Mouse (Mus musculus) thymus, postnatal 36 days (tissue): ENCODE results near the gene Ldlrad3.

Experiments
- DNase-seq, 2 experiments: peaks; one replicate each; pipeline ENCODE4 v3.0.0; 2022; ENCODE audit warnings: mixed read lengths in 2 of 2

The Ldlrad3 gene

GRCm38 (mm10) chr2:101997013-101997412 lies 189.2 kb downstream of the Ldlrad3 start:
- no peak for DNase-seq

- DNase-seq, result peak; percentile 62 to 72
These were observed 193.4 kb downstream of the Ldlrad3 start for GRCm38 (mm10) chr2:101992574-101993310.

GRCm38 (mm10) chr2:101991726-101992125 lies 194.5 kb downstream of the Ldlrad3 start:
- peak; percentile 41 to 51 for DNase-seq

- DNase-seq, result no peak
These were observed 199.7 kb downstream of the Ldlrad3 start for GRCm38 (mm10) chr2:101986344-101987087.

GRCm38 (mm10) chr2:101983853-101984543 lies 202.2 kb downstream of the Ldlrad3 start:
- no peak for DNase-seq

- peak; percentile 64 to 72 for DNase-seq
These were observed 202.9 kb downstream of the Ldlrad3 start for GRCm38 (mm10) chr2:101983082-101983852.

- no peak for DNase-seq
These were observed 204.2 kb downstream of the Ldlrad3 start for GRCm38 (mm10) chr2:101981964-101982498.

GRCm38 (mm10) chr2:101981211-101981610 lies 205.0 kb downstream of the Ldlrad3 start:
- DNase-seq, result peak; percentile 40 to 51

- DNase-seq, result no peak
These were observed 205.7 kb downstream of the Ldlrad3 start for GRCm38 (mm10) chr2:101980456-101980947.

- peak; percentile 59 to 68 for DNase-seq
These were observed 207.4 kb downstream of the Ldlrad3 start for GRCm38 (mm10) chr2:101978534-101979525.

- no peak for DNase-seq
These were observed 209.7 kb downstream of the Ldlrad3 start for GRCm38 (mm10) chr2:101976399-101977064.

- DNase-seq, result no peak
These were observed 212.4 kb downstream of the Ldlrad3 start for GRCm38 (mm10) chr2:101973810-101974209.

- DNase-seq, result no peak
These were observed 218.6 kb downstream of the Ldlrad3 start for GRCm38 (mm10) chr2:101967601-101968000.

GRCm38 (mm10) chr2:101967152-101967551 lies 219.0 kb downstream of the Ldlrad3 start:
- no peak for DNase-seq

GRCm38 (mm10) chr2:101966017-101966416 lies 220.2 kb downstream of the Ldlrad3 start:
- DNase-seq, result no peak

- DNase-seq, result no peak
These were observed 220.7 kb downstream of the Ldlrad3 start for GRCm38 (mm10) chr2:101965515-101965914.

- no peak for DNase-seq
These were observed 222.8 kb downstream of the Ldlrad3 start for GRCm38 (mm10) chr2:101963367-101963766.

- DNase-seq, result no peak
These were observed 223.8 kb downstream of the Ldlrad3 start for GRCm38 (mm10) chr2:101962349-101962748.

- DNase-seq, result no peak
These were observed 224.8 kb downstream of the Ldlrad3 start for GRCm38 (mm10) chr2:101961391-101961790.

GRCm38 (mm10) chr2:101960658-101961057 lies 225.5 kb downstream of the Ldlrad3 start:
- no peak for DNase-seq
